Mouse (Mus musculus): Measurements from ENCODE around the gene Gm20737. TPM values are rescaled to one million over a fixed set of nuclear protein-coding genes. Genes with fewer than 3 reads are reported as not detected.
"Not testable (repeated sequence)": the region's sequence is repeated elsewhere in the genome, so short reads cannot be mapped to it uniquely, and the experiment has no call there.

The Gm20737 gene
- not detected in 2 replicates for polyA plus RNA-seq (2015; fragmentation: Nextera tagmentation; extraction: Ambion mirVana)

DNA sequence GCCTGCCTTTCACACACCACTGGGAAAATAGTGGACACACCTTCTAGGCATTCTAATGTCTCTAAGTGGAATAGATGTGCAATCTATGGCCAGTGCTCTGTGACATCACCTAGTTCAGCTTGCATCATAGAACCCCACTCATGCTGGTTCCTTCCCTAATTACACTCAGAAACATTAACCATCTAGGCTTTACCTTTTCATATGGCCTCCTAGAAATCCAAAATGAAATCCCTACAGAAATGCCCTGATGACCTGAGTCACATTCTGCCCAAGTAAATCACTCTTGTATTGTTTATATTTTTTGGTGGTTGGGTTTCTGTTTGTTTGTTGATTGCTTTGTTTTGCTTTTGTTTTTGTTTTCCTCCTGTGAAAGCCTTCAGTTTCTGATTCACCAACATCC, at the start of gene Gm20737:
TSS of gene Gm20737 (minus strand) at position 101 of the 400 bp plus-strand sequence.
- H3K36me3 ChIP-seq; H3K4me2 ChIP-seq; ATAC-seq (ENCODE audit: low FRiP score); H3K4me3 ChIP-seq; H3K27me3 ChIP-seq; H3K27ac ChIP-seq; H3K9ac ChIP-seq; H3K9me3 ChIP-seq; H3K4me1 ChIP-seq (replicated peaks): not testable (repeated sequence)

GRCm38 (mm10) chrY:10553153-10553552, 17.3 kb upstream of the Gm20737 start, which contains the start of gene Gm21775:
Gene Gm21775, plus strand, starts transcription at chrY:10553453.
- not testable (repeated sequence) for H3K4me1 ChIP-seq (replicated peaks); H3K4me2 ChIP-seq; H3K4me3 ChIP-seq; ATAC-seq (ENCODE audit: low FRiP score); H3K9me3 ChIP-seq; H3K27ac ChIP-seq; H3K27me3 ChIP-seq; H3K9ac ChIP-seq; H3K36me3 ChIP-seq
- WGBS: 74% methylated on average over 5 of the region's 5 CpGs

Other genes with a start within 250 kb of the Gm20737 start
- gene Gm20834, start 211.5 kb downstream of the Gm20737 start, polyA plus RNA-seq (2015; fragmentation: Nextera tagmentation; extraction: Ambion mirVana): not detected in 2 replicates
- gene Gm28510, start 123.3 kb downstream of the Gm20737 start, polyA plus RNA-seq (2015; fragmentation: Nextera tagmentation; extraction: Ambion mirVana): not detected in 2 replicates
- gene Gm21775, start 17.4 kb upstream of the Gm20737 start, polyA plus RNA-seq (2015; fragmentation: Nextera tagmentation; extraction: Ambion mirVana): not detected in 2 replicates
- gene Gm21900, start 80.3 kb upstream of the Gm20737 start, polyA plus RNA-seq (2015; fragmentation: Nextera tagmentation; extraction: Ambion mirVana): not detected in 2 replicates
- not detected in 2 replicates for gene Gm20777, start 216.4 kb upstream of the Gm20737 start, polyA plus RNA-seq (2015; fragmentation: Nextera tagmentation; extraction: Ambion mirVana)